Mouse (Mus musculus) heart, adult 9 months (tissue): ENCODE measurements at regions not wholly inside any gene's neighbourhood (a gene's known extent, or its start where the extent isn't known, plus 50 kb on each side); places are given as distances from the start of the nearest gene placed in this dataset.
A peak's percentile ranks its signal among the peaks of the same experiment; 100 is the strongest.

Source experiments
- DNase-seq, 2 experiments: peaks; one replicate each; pipeline ENCODE4 v3.0.0; 2022; ENCODE audit warnings: low spot score in 2 of 2

- DNase-seq, result no peak
Observed at GRCm38 (mm10) chr11:52541210-52541609, 145.0 kb downstream of the 9530068E07Rik start.

- no peak for DNase-seq
Observed at GRCm38 (mm10) chr11:52551451-52551850, 155.2 kb downstream of the 9530068E07Rik start.

GRCm38 (mm10) chr11:52552860-52553259, 156.6 kb downstream of the 9530068E07Rik start:
- DNase-seq, result no peak

GRCm38 (mm10) chr11:52557836-52558235, 161.6 kb downstream of the 9530068E07Rik start:
- no peak for DNase-seq

GRCm38 (mm10) chr11:52558782-52559181, 162.6 kb downstream of the 9530068E07Rik start:
- no peak for DNase-seq

GRCm38 (mm10) chr11:52561281-52561680, 165.1 kb downstream of the 9530068E07Rik start:
- DNase-seq, result peak; percentile 28 to 34

GRCm38 (mm10) chr11:52565457-52565856, 169.2 kb downstream of the 9530068E07Rik start:
- peak; percentile 4 to 6 for DNase-seq

GRCm38 (mm10) chr11:52566026-52566425, 169.8 kb downstream of the 9530068E07Rik start:
- DNase-seq, result no peak

GRCm38 (mm10) chr11:52567945-52568687, 171.9 kb downstream of the 9530068E07Rik start:
- DNase-seq, result no peak

GRCm38 (mm10) chr11:52568794-52569193, 172.6 kb downstream of the 9530068E07Rik start:
- no peak for DNase-seq

- no peak for DNase-seq
Observed at GRCm38 (mm10) chr11:52569759-52570158, 173.5 kb downstream of the 9530068E07Rik start.

- no peak for DNase-seq
Observed at GRCm38 (mm10) chr11:52578471-52578870, 182.2 kb downstream of the 9530068E07Rik start.

GRCm38 (mm10) chr11:52579764-52580377, 183.6 kb downstream of the 9530068E07Rik start:
- DNase-seq, result no peak

GRCm38 (mm10) chr11:52591596-52592180, 172.7 kb upstream of the Fstl4 start:
- no peak for DNase-seq

GRCm38 (mm10) chr11:52594092-52594491, 170.3 kb upstream of the Fstl4 start:
- no peak for DNase-seq

GRCm38 (mm10) chr11:52601196-52601595, 163.2 kb upstream of the Fstl4 start:
- no peak for DNase-seq

- peak in 1 of 2 experiments; percentile 3 for DNase-seq
Observed at GRCm38 (mm10) chr11:52602061-52602561, 162.3 kb upstream of the Fstl4 start.

- no peak for DNase-seq
Observed at GRCm38 (mm10) chr11:52602796-52603195, 161.6 kb upstream of the Fstl4 start.

GRCm38 (mm10) chr11:52610681-52611165, 153.7 kb upstream of the Fstl4 start:
- no peak for DNase-seq

- DNase-seq, result no peak
Observed at GRCm38 (mm10) chr11:52615622-52616021, 148.8 kb upstream of the Fstl4 start.

- DNase-seq, result no peak
Observed at GRCm38 (mm10) chr11:52618646-52619045, 145.8 kb upstream of the Fstl4 start.

GRCm38 (mm10) chr11:52622861-52623260, 141.6 kb upstream of the Fstl4 start:
- DNase-seq, result no peak

GRCm38 (mm10) chr11:52628875-52629274, 135.6 kb upstream of the Fstl4 start:
- no peak for DNase-seq
